Mouse (Mus musculus): ENCODE measurements around the gene Tprgl. TPM values are rescaled to one million over a fixed set of nuclear protein-coding genes. Genes with fewer than 3 reads are reported as not detected.
A peak's percentile ranks its signal among the peaks of the same experiment; 100 is the strongest.

The Tprgl gene
- 85.8 and 86.3 TPM in 2 replicates for polyA plus RNA-seq (2011; ENCODE audit: insufficient read length, low read depth, missing spikeins)

- Histone ChIP-seq H3K27ac (ENCODE audit: insufficient read depth, low read length) (peak within 1 kb of the TSS; percentile 8; the same call in 1 of the 2 replicates), H3K4me1 (ENCODE audit: control insufficient read depth, insufficient read depth, low read length) (peaks cover 3% of the 10 kb centered on the region; the same call in 1 of the 2 replicates), H3K4me3 (ENCODE audit: insufficient read depth, low read length) (peak within 1 kb of the TSS; percentile 96)
- TF ChIP-seq POLR2A (IDR thresholded peaks at IDR 0.05; ENCODE audit: low read depth, low read length) (peak; percentile 79), CTCF (IDR thresholded peaks at IDR 0.05; ENCODE audit: borderline replicate concordance, insufficient read depth, low read length) (no peak)
These were observed at the start of gene Tprgl for GRCm38 (mm10) chr4:154160538-154161390. Gene Tprgl, minus strand, starts transcription at chr4:154160666.

DNA sequence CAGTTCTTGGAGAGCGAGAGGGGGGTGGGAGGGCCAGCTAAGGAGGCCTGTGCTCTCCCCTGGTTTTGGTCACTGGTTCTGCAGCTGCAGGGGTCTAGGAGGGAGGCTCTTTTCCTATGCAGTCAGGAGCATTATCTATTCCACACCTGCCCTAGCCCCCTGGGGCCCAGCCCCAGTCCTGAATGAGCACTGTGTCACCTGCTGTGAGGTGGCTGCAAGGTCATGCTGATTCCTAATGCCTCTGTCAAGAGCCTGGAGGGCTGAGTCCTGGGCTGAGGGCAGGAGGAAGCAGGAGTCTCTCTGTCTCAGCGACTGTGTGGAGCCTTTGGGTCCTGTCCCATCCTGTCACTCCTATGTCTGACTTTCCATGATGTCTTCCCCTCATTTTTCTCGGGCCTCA is 49.4 kb upstream of the Tprgl start:
- H3K27ac ChIP-seq (ENCODE audit: insufficient read depth, low read length) = no peak overlapping the region
- H3K4me1 ChIP-seq (ENCODE audit: control insufficient read depth, insufficient read depth, low read length) = peaks cover 6% of the 10 kb centered on the region
- TF ChIP-seq CTCF (IDR thresholded peaks at IDR 0.05; ENCODE audit: borderline replicate concordance, insufficient read depth, low read length) (no peak), POLR2A (IDR thresholded peaks at IDR 0.05; ENCODE audit: low read depth, low read length) (no peak)
- H3K4me3 ChIP-seq (ENCODE audit: insufficient read depth, low read length) = no peak overlapping the region

DNA sequence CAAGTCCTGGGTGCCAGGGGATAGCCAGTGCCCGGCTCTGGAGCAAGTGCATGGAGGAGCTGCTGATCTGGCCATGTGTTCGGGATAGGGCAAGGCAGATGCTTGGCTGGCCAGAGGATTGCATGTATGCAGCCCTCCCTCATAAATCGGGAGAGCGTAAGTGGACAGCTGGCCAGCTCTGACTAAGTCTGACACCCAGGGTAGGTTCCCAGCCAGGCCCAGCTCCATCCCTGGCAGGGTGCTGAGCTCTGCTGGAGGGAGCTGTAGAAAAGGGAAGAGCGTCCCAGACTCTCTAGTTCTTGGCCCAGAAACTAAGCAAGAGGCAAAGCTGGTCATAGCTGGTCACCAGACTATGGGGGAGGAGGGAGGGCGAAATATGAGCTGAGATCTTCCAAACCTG is 48.6 kb upstream of the Tprgl start:
- H3K4me1 ChIP-seq (ENCODE audit: control insufficient read depth, insufficient read depth, low read length) = peaks cover 6% of the 10 kb centered on the region
- no peak overlapping the region for H3K4me3 ChIP-seq (ENCODE audit: insufficient read depth, low read length)
- TF ChIP-seq CTCF (IDR thresholded peaks at IDR 0.05; ENCODE audit: borderline replicate concordance, insufficient read depth, low read length) = no peak
- TF ChIP-seq POLR2A (IDR thresholded peaks at IDR 0.05; ENCODE audit: low read depth, low read length) = no peak
- H3K27ac ChIP-seq (ENCODE audit: insufficient read depth, low read length) = no peak overlapping the region

- no peak overlapping the region for H3K27ac ChIP-seq (ENCODE audit: insufficient read depth, low read length)
- TF ChIP-seq POLR2A (IDR thresholded peaks at IDR 0.05; ENCODE audit: low read depth, low read length) (no peak), CTCF (IDR thresholded peaks at IDR 0.05; ENCODE audit: borderline replicate concordance, insufficient read depth, low read length) (peak; percentile 96)
- H3K4me3 ChIP-seq (ENCODE audit: insufficient read depth, low read length) = no peak overlapping the region
- H3K4me1 ChIP-seq (ENCODE audit: control insufficient read depth, insufficient read depth, low read length) = peaks cover 6% of the 10 kb centered on the region
These were observed 46.8 kb upstream of the Tprgl start for GRCm38 (mm10) chr4:154207261-154207660.

DNA sequence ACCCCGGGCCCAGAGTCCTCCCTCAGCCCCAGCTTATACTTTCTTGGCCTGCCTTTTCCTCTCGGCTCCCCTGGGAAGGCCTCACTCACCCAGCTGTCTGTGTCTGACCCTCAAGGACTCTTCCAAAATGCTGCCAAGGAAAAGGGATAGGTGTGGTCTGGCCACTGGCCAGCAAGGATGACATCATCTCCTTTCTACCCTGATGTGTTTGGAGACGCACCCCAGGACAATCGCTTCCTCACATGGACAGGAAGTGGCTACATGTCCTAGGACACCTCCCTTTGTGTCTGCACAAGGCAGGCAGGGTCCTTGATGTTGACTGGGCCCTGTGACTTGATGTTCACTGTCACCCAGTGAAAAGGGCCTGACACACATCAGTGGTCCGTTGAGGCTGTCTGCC is 44.9 kb upstream of the Tprgl start:
- Histone ChIP-seq H3K4me3 (ENCODE audit: insufficient read depth, low read length) (no peak overlapping the region), H3K4me1 (ENCODE audit: control insufficient read depth, insufficient read depth, low read length) (peaks cover 6% of the 10 kb centered on the region), H3K27ac (ENCODE audit: insufficient read depth, low read length) (no peak overlapping the region)
- TF ChIP-seq POLR2A (IDR thresholded peaks at IDR 0.05; ENCODE audit: low read depth, low read length) (no peak), CTCF (IDR thresholded peaks at IDR 0.05; ENCODE audit: borderline replicate concordance, insufficient read depth, low read length) (no peak)

GRCm38 (mm10) chr4:154204532-154204931 is 44.1 kb upstream of the Tprgl start:
- no peak overlapping the region for H3K4me3 ChIP-seq (ENCODE audit: insufficient read depth, low read length)
- no peak overlapping the region for H3K27ac ChIP-seq (ENCODE audit: insufficient read depth, low read length)
- H3K4me1 ChIP-seq (ENCODE audit: control insufficient read depth, insufficient read depth, low read length) = peaks cover 6% of the 10 kb centered on the region
- TF ChIP-seq POLR2A (IDR thresholded peaks at IDR 0.05; ENCODE audit: low read depth, low read length) (no peak), CTCF (IDR thresholded peaks at IDR 0.05; ENCODE audit: borderline replicate concordance, insufficient read depth, low read length) (no peak)

DNA sequence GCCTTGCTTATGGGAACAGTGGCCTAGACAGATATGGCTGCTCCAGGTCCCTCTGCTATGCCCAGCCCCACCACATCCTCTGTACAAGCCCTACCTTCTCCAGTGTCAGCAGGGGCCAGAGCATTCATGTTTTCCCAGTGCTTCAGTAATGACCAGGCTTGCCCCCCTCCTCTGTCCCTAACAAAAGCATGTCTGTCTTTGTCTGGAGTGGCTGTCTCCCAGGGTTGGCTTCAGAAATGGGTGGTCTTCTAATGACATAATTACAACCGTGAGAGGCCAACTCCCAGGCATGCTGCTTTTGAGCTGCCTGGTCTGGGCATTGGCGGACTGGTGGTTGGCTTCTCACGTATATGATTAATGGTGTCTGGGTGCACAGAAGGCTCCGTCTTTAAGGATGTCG is 41.0 kb upstream of the Tprgl start:
- H3K4me1 ChIP-seq (ENCODE audit: control insufficient read depth, insufficient read depth, low read length) = peaks cover 6% of the 10 kb centered on the region
- TF ChIP-seq CTCF (IDR thresholded peaks at IDR 0.05; ENCODE audit: borderline replicate concordance, insufficient read depth, low read length) (no peak), POLR2A (IDR thresholded peaks at IDR 0.05; ENCODE audit: low read depth, low read length) (no peak)
- H3K27ac ChIP-seq (ENCODE audit: insufficient read depth, low read length) = no peak overlapping the region
- H3K4me3 ChIP-seq (ENCODE audit: insufficient read depth, low read length) = no peak overlapping the region

- H3K4me1 ChIP-seq (ENCODE audit: control insufficient read depth, insufficient read depth, low read length) = no peaks in the 10 kb centered on the region
These were observed 38.0 kb upstream of the Tprgl start for GRCm38 (mm10) chr4:154198377-154198961.

GRCm38 (mm10) chr4:154197961-154198360 is 37.5 kb upstream of the Tprgl start:
- Histone ChIP-seq H3K4me3 (ENCODE audit: insufficient read depth, low read length) (no peak overlapping the region), H3K4me1 (ENCODE audit: control insufficient read depth, insufficient read depth, low read length) (no peaks in the 10 kb centered on the region), H3K27ac (ENCODE audit: insufficient read depth, low read length) (no peak overlapping the region)
- TF ChIP-seq CTCF (IDR thresholded peaks at IDR 0.05; ENCODE audit: borderline replicate concordance, insufficient read depth, low read length) = no peak

More at GRCm38 (mm10) chr4:154198377-154198961, 38.0 kb upstream of the Tprgl start:
- TF ChIP-seq CTCF (IDR thresholded peaks at IDR 0.05; ENCODE audit: borderline replicate concordance, insufficient read depth, low read length) (no peak), POLR2A (IDR thresholded peaks at IDR 0.05; ENCODE audit: low read depth, low read length) (no peak)
- Histone ChIP-seq H3K27ac (ENCODE audit: insufficient read depth, low read length) (no peak overlapping the region), H3K4me3 (ENCODE audit: insufficient read depth, low read length) (no peak overlapping the region)

- Histone ChIP-seq H3K4me3 (ENCODE audit: insufficient read depth, low read length) (no peak overlapping the region), H3K4me1 (ENCODE audit: control insufficient read depth, insufficient read depth, low read length) (no peaks in the 10 kb centered on the region), H3K27ac (ENCODE audit: insufficient read depth, low read length) (no peak overlapping the region)
- TF ChIP-seq CTCF (IDR thresholded peaks at IDR 0.05; ENCODE audit: borderline replicate concordance, insufficient read depth, low read length) (no peak), POLR2A (IDR thresholded peaks at IDR 0.05; ENCODE audit: low read depth, low read length) (no peak)
These were observed 28.5 kb upstream of the Tprgl start for GRCm38 (mm10) chr4:154188948-154189347.
